Mouse (Mus musculus): ENCODE results near the gene Unc45a.

Gene Unc45a

DNA sequence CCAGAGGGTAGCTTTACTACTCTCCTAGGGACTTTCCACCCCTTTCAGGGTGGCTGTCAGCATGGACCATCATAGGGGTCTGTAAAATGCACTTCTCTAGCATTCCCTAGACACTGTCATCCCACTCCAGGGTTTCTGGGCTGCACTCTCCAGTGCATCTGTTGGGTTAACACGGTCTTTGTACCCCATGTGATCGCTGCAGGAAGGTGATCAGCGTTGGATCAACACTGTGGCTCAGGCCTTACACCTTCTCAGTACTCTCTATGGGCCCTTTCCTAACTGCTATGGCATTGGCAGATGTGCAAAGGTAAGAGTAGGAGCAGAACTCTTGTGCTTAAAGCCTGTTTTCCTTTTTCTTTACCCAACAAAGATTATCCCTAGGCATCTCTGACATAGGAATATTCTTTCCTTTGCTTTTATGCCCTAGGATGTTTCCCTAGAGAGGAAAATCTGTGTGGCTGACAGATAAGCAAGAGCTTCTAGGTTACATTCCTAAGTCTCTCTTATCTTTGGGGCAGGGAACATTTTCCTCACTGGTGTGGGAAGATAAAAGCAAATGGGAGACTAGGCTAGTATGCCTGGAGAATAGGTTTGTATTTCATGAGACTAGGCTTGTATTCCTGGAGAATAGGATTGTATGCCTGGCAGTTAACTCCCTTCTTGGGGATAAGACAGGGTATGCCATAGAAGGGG, 57.4 kb downstream of the Unc45a start:
- DNase-seq (ENCODE audit: low read depth, low spot score): no peak

- no peak for DNase-seq (ENCODE audit: low read depth, low spot score)
Observed at GRCm38 (mm10) chr7:80281646-80282045, 59.2 kb downstream of the Unc45a start.

DNA sequence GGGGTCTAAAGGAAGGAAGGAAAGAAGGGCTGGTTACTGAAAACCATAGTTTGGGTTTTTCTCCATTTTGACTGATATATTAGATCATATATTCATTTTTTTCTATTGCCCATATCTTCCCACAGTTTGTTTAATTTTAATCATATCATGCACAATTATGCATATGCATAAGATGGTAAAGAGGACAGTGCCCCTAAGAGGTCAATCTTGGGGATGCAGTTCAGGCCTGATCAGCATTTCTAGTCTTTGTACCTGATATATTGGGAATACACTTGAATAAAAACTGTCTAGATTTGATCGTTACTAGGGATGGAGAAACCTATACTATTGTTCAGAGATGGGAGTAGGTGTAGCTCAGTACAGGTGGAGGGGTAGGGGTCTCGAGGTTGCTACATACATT, 59.8 kb downstream of the Unc45a start:
- no peak for DNase-seq (ENCODE audit: low read depth, low spot score)

DNA sequence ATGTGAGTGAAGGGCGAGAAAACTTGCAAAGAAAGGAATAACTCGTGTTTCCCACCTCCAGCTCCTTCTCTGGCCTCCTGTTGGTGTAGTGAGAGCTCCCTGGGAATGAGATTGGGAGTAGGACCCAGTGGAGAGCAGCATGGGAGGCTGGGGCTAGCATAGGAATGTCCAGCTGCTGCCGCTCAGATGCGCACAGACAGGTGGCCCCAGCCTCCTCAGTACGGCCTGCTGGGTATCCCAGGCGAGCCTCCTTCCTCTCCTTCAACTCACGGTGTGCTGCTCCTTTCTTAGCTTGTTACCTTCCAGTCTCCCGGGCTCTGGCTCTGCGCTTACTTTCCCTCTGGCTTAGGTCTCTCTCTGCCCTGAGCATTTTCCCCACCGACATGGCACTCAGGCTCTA, 60.8 kb downstream of the Unc45a start:
- DNase-seq (ENCODE audit: low read depth, low spot score): no peak

- no peak for DNase-seq (ENCODE audit: low read depth, low spot score)
Observed at GRCm38 (mm10) chr7:80276374-80276773, 64.4 kb downstream of the Unc45a start.
